Mouse (Mus musculus): Measurements from ENCODE around the gene Rfx3. TPM values are rescaled to one million over a fixed set of nuclear protein-coding genes. Genes with fewer than 3 reads are reported as not detected.

The Rfx3 gene
- polyA plus RNA-seq, 1 experiment from 2014 or later = 38.4 TPM

DNA sequence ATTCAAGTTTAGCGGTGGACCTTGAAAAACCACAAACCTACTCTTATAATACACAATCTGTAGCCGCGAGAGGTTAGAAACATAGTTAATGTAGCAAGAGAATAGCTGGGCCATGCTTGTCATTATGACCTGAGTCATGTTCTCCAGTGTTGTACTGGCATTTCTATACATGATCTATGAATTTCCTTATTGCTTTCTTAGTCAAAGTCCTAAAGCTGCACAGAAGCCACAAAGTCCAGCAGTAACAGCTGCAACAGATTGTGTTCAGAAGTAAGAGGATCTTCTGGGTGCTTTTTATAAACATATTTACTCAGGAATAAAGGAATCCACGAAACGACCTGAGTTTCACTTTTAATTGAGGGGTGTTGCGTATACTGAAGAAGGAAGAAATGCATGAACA lies 109.3 kb downstream of the Rfx3 start:
- Histone ChIP-seq H3K9me3 (ENCODE audit: control insufficient read depth, low read length) (no peaks in the 10 kb centered on the region), H3K9ac (ENCODE audit: low read length) (no peak overlapping the region), H3K36me3 (ENCODE audit: control insufficient read depth, insufficient read depth, low read length) (no peaks in the 10 kb centered on the region), H3K4me3 (ENCODE audit: low read depth, low read length) (no peak overlapping the region), H3K4me2 (no peak overlapping the region), H3K27me3 (ENCODE audit: control insufficient read depth, insufficient read depth, low read length) (no peaks in the 10 kb centered on the region), H3K4me1 (ENCODE audit: control insufficient read depth, insufficient read depth, low read length) (peaks cover 8% of the 10 kb centered on the region), H3K27ac (ENCODE audit: low read depth, low read length) (no peak overlapping the region)
- no peak for DNase-seq (ENCODE audit: low spot score, missing footprints)
- WGBS = 70% methylated on average over 6 of the region's 6 CpGs
- no peak for ATAC-seq (ENCODE audit: low FRiP score)

DNA sequence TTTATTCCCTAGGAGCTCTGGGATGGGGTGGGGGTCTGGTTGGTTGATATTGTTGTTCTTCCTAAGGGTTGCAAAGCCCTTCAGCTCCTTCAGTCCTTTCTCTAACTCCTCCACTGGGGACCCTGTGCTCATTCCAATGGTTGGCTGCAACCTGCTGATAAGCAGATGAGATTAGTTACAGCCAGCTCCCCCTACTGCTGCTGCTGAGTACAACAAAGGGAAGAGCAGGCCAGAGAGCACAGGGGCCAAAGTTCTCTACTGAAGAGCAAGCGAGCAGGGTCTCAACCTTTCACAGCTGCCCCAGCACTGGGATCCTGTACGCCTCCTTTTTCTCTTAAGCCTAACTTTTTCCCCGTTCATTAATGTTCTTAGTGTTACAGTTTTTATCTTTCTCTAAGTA lies 126.4 kb downstream of the Rfx3 start:
- H3K4me2 ChIP-seq = no peak overlapping the region
- ATAC-seq (ENCODE audit: low FRiP score) = no peak
- H3K27ac ChIP-seq (ENCODE audit: low read depth, low read length) = no peak overlapping the region
- no peaks in the 10 kb centered on the region for H3K36me3 ChIP-seq (ENCODE audit: control insufficient read depth, insufficient read depth, low read length)
- 56% methylated on average over 3 of the region's 3 CpGs for WGBS
- no peaks in the 10 kb centered on the region for H3K4me1 ChIP-seq (ENCODE audit: control insufficient read depth, insufficient read depth, low read length)
- no peaks in the 10 kb centered on the region for H3K9me3 ChIP-seq (ENCODE audit: control insufficient read depth, low read length)
- DNase-seq (ENCODE audit: low spot score, missing footprints) = no peak
- H3K9ac ChIP-seq (ENCODE audit: low read length) = no peak overlapping the region
- H3K4me3 ChIP-seq (ENCODE audit: low read depth, low read length) = no peak overlapping the region
- H3K27me3 ChIP-seq (ENCODE audit: control insufficient read depth, insufficient read depth, low read length) = no peaks in the 10 kb centered on the region

DNA sequence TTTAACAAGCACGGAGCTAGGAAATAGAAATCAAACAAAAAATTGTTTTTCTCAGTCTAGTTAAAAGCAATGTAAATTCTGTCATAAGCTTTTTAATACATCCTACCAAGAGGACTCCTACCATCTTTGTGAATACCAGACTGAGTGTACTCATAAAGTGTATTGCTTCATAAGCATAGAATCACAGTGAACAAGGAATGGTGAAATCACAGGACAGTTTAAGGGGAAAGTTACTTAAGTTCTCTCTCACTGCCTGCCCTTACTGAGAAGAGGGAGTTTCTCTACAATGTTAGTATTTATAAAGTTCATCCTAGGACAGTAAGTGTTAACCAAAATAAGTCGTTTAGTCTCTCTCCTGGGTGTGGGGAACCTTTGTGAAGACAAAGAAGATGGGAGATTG lies 133.5 kb downstream of the Rfx3 start:
- WGBS = 88% methylated on average over 2 of the region's 2 CpGs
- DNase-seq (ENCODE audit: low spot score, missing footprints) (no peak), ATAC-seq (ENCODE audit: low FRiP score) (no peak)
- Histone ChIP-seq H3K4me1 (ENCODE audit: control insufficient read depth, insufficient read depth, low read length) (no peaks in the 10 kb centered on the region), H3K27me3 (ENCODE audit: control insufficient read depth, insufficient read depth, low read length) (no peaks in the 10 kb centered on the region), H3K27ac (ENCODE audit: low read depth, low read length) (no peak overlapping the region), H3K36me3 (ENCODE audit: control insufficient read depth, insufficient read depth, low read length) (no peaks in the 10 kb centered on the region), H3K9me3 (ENCODE audit: control insufficient read depth, low read length) (no peaks in the 10 kb centered on the region), H3K4me3 (ENCODE audit: low read depth, low read length) (no peak overlapping the region), H3K4me2 (no peak overlapping the region), H3K9ac (ENCODE audit: low read length) (no peak overlapping the region)

DNA sequence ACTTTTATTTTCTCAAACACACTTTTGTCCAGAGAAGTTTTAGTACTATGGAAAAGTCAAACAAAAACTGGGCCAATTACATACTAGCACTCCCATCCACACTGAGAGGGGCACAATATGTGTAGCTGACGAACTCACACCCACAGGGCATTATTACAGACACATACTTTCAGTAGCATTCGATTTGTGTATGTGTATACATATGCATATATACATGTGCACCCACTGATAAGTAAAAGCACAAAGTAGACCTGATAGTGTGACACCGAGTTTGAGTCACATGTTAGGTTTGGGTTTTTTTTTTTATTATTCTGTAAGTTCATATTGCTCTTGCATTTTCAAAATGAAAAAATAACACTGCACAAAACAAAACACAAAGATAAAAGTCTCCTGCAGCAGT lies 140.2 kb downstream of the Rfx3 start:
- no peak overlapping the region for H3K4me3 ChIP-seq (ENCODE audit: low read depth, low read length)

DNA sequence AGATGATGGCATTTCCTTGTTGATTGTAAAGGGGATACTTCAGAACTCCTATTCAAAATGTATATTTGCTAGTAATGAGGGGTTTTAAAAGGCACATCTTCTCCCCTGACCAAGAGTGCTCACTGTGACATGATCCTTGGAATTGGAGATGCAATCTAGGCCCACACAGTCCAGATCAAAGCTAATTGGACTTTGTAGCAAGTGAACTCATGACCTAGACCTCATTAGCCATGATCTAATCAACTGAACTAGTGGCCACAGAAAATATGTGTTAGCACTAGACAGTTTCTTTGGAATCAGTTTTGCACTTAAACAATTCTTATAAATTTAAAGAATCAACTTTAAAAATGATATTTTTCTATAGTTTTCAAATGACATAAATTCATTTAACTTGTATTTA lies 151.3 kb downstream of the Rfx3 start:
- ATAC-seq (ENCODE audit: low FRiP score) = no peak
- no peaks in the 10 kb centered on the region for H3K36me3 ChIP-seq (ENCODE audit: control insufficient read depth, insufficient read depth, low read length)
- no peaks in the 10 kb centered on the region for H3K9me3 ChIP-seq (ENCODE audit: control insufficient read depth, low read length)
- no peak overlapping the region for H3K27ac ChIP-seq (ENCODE audit: low read depth, low read length)
- H3K4me3 ChIP-seq (ENCODE audit: low read depth, low read length) = no peak overlapping the region
- H3K4me1 ChIP-seq (ENCODE audit: control insufficient read depth, insufficient read depth, low read length) = no peaks in the 10 kb centered on the region
- DNase-seq (ENCODE audit: low spot score, missing footprints) = no peak
- no peak overlapping the region for H3K9ac ChIP-seq (ENCODE audit: low read length)
- no peak overlapping the region for H3K4me2 ChIP-seq
- no peaks in the 10 kb centered on the region for H3K27me3 ChIP-seq (ENCODE audit: control insufficient read depth, insufficient read depth, low read length)

More for the DNA sequence above, 140.2 kb downstream of the Rfx3 start:
- 88% methylated on average over 3 of the region's 3 CpGs for WGBS
- no peak overlapping the region for H3K9ac ChIP-seq (ENCODE audit: low read length)
- H3K27me3 ChIP-seq (ENCODE audit: control insufficient read depth, insufficient read depth, low read length) = no peaks in the 10 kb centered on the region
- ATAC-seq (ENCODE audit: low FRiP score) (no peak), DNase-seq (ENCODE audit: low spot score, missing footprints) (no peak)
- no peak overlapping the region for H3K4me2 ChIP-seq
- H3K27ac ChIP-seq (ENCODE audit: low read depth, low read length) = no peak overlapping the region
- no peaks in the 10 kb centered on the region for H3K9me3 ChIP-seq (ENCODE audit: control insufficient read depth, low read length)
- H3K4me1 ChIP-seq (ENCODE audit: control insufficient read depth, insufficient read depth, low read length) = no peaks in the 10 kb centered on the region
- no peaks in the 10 kb centered on the region for H3K36me3 ChIP-seq (ENCODE audit: control insufficient read depth, insufficient read depth, low read length)

DNA sequence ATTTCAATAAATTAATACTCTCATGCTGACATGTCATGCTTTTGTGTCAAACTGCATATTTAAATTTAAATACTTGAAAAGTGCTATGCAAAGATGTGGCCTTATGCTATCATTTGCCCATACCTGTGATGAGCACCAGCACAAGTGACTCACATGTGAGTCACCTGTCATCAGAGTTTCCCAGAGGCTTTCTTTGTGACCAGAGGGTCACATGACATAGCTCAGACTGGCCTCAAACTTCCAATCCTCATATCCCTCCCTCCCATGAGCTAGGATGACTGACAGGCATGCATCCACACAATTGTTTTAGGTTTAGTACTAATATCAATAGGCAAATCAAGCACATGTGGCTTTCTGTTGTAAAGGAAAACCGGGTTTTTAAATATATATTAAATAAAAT lies 162.0 kb downstream of the Rfx3 start:
- Histone ChIP-seq H3K4me2 (no peak overlapping the region), H3K9me3 (ENCODE audit: control insufficient read depth, low read length) (no peaks in the 10 kb centered on the region), H3K4me1 (ENCODE audit: control insufficient read depth, insufficient read depth, low read length) (no peaks in the 10 kb centered on the region), H3K27ac (ENCODE audit: low read depth, low read length) (no peak overlapping the region), H3K9ac (ENCODE audit: low read length) (no peak overlapping the region), H3K27me3 (ENCODE audit: control insufficient read depth, insufficient read depth, low read length) (no peaks in the 10 kb centered on the region), H3K36me3 (ENCODE audit: control insufficient read depth, insufficient read depth, low read length) (0 out of 2 replicates have a peak, but pooled peaks cover 3% of the 10 kb centered on the region), H3K4me3 (ENCODE audit: low read depth, low read length) (no peak overlapping the region)
- DNase-seq (ENCODE audit: low spot score, missing footprints) (no peak), ATAC-seq (ENCODE audit: low FRiP score) (no peak)
- WGBS = 92% methylated on average over 1 of the region's 1 CpGs

DNA sequence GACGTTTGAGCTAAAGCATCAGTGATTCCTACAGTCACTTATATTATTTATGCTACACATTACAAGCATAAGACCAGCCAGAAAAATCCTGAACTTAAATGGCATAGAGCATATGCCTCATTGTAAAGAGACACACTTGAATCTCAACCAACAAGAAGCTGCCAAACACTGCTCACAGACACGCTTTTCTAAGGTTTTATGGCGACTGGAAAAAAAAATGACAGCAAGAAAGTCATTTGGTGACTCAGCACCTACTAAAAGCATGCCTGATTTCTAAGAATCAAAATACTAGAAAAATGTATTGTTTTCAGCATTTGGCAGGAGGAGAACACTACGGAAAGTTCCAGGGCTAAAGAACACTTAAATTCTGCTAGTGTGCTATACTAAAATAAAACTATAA lies 163.9 kb downstream of the Rfx3 start:
- Histone ChIP-seq H3K9ac (ENCODE audit: low read length) (no peak overlapping the region), H3K27ac (ENCODE audit: low read depth, low read length) (no peak overlapping the region), H3K4me1 (ENCODE audit: control insufficient read depth, insufficient read depth, low read length) (no peaks in the 10 kb centered on the region), H3K36me3 (ENCODE audit: control insufficient read depth, insufficient read depth, low read length) (0 out of 2 replicates have a peak, but pooled peaks cover 3% of the 10 kb centered on the region), H3K4me2 (no peak overlapping the region), H3K4me3 (ENCODE audit: low read depth, low read length) (no peak overlapping the region), H3K9me3 (ENCODE audit: control insufficient read depth, low read length) (no peaks in the 10 kb centered on the region), H3K27me3 (ENCODE audit: control insufficient read depth, insufficient read depth, low read length) (no peaks in the 10 kb centered on the region)
- ATAC-seq (ENCODE audit: low FRiP score) = no peak
- WGBS = 93% methylated on average over 4 of the region's 4 CpGs
- DNase-seq (ENCODE audit: low spot score, missing footprints) = no peak

DNA sequence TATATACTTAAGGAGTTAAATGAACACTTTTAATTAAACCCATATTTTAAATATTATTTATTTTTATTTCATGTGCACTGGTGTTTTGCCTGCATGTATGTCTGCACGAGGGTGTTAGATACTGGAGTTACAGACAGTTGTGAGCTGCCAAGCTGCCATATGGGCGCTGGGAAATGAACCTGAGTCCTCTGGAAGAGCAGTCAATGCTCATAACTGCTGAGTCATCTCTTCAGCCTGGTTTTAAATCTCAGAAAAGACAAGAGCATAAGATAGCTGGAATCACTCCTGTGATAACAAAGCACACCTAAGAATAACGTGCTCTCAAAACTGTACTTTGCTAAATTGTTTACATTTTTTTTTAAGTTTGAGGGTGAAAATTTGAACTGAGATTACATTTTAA lies 172.3 kb downstream of the Rfx3 start:
- H3K4me1 ChIP-seq (ENCODE audit: control insufficient read depth, insufficient read depth, low read length) = no peaks in the 10 kb centered on the region
- H3K4me3 ChIP-seq (ENCODE audit: low read depth, low read length) = no peak overlapping the region
- no peaks in the 10 kb centered on the region for H3K9me3 ChIP-seq (ENCODE audit: control insufficient read depth, low read length)
- DNase-seq (ENCODE audit: low spot score, missing footprints) (no peak), ATAC-seq (ENCODE audit: low FRiP score) (no peak)
- WGBS = 81% methylated on average over 3 of the region's 3 CpGs
- H3K9ac ChIP-seq (ENCODE audit: low read length) = no peak overlapping the region
- H3K36me3 ChIP-seq (ENCODE audit: control insufficient read depth, insufficient read depth, low read length) = no peaks in the 10 kb centered on the region
- H3K27ac ChIP-seq (ENCODE audit: low read depth, low read length) = no peak overlapping the region
- H3K4me2 ChIP-seq = no peak overlapping the region
- H3K27me3 ChIP-seq (ENCODE audit: control insufficient read depth, insufficient read depth, low read length) = no peaks in the 10 kb centered on the region

DNA sequence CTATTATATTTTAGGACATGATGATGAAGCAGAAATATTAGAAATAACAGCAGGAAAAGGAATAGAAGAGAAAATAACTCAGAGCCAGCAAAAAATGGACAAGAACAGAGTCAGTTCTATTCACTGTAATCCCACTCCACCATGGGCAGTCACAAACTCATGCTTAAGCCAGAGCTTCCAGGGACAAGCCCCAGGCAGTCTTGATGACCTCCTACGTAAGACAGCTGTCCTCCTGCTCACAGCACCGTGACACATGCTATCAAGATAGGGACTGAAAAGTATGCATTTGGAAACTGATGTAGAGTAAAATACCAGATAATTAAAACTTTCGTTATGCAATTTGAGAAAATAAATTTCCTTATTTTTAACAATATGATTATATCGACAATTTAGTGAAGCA lies 172.9 kb downstream of the Rfx3 start:
- ATAC-seq (ENCODE audit: low FRiP score) (no peak), DNase-seq (ENCODE audit: low spot score, missing footprints) (no peak)
- 79% methylated on average over 4 of the region's 4 CpGs for WGBS
- H3K4me3 ChIP-seq (ENCODE audit: low read depth, low read length) = no peak overlapping the region
- H3K27ac ChIP-seq (ENCODE audit: low read depth, low read length) = no peak overlapping the region
- H3K4me1 ChIP-seq (ENCODE audit: control insufficient read depth, insufficient read depth, low read length) = no peaks in the 10 kb centered on the region
- H3K4me2 ChIP-seq = no peak overlapping the region
- H3K9me3 ChIP-seq (ENCODE audit: control insufficient read depth, low read length) = no peaks in the 10 kb centered on the region
- H3K36me3 ChIP-seq (ENCODE audit: control insufficient read depth, insufficient read depth, low read length) = no peaks in the 10 kb centered on the region
- H3K27me3 ChIP-seq (ENCODE audit: control insufficient read depth, insufficient read depth, low read length) = no peaks in the 10 kb centered on the region
- H3K9ac ChIP-seq (ENCODE audit: low read length) = no peak overlapping the region

DNA sequence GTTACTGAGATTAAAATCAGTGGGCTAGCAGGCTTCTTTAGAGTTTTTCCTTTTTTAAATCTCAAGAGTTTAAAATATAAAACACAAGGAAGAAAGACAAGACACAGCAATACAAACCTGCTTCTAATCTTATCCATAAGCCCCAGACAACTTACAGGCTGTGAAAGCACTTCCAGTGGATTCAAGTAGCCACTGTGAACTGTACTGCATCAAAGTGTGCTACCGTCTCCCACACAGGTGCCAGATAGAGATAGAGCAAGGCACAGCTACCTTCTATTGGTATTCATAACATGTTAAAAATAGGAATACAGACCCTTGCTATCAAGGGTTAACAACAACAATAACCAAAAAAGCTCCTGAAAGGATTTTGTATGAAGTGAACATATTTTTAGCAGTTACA lies 178.5 kb downstream of the Rfx3 start:
- Histone ChIP-seq H3K27me3 (ENCODE audit: control insufficient read depth, insufficient read depth, low read length) (no peaks in the 10 kb centered on the region), H3K4me1 (ENCODE audit: control insufficient read depth, insufficient read depth, low read length) (no peaks in the 10 kb centered on the region), H3K4me3 (ENCODE audit: low read depth, low read length) (no peak overlapping the region), H3K27ac (ENCODE audit: low read depth, low read length) (no peak overlapping the region), H3K9ac (ENCODE audit: low read length) (no peak overlapping the region), H3K36me3 (ENCODE audit: control insufficient read depth, insufficient read depth, low read length) (no peaks in the 10 kb centered on the region), H3K4me2 (no peak overlapping the region), H3K9me3 (ENCODE audit: control insufficient read depth, low read length) (no peaks in the 10 kb centered on the region)
- WGBS = 76% methylated on average over 1 of the region's 1 CpGs
- DNase-seq (ENCODE audit: low spot score, missing footprints) (no peak), ATAC-seq (ENCODE audit: low FRiP score) (no peak)
